Mouse (Mus musculus) ES-Bruce4 (cell line): ENCODE measurements around the gene Rps28. TPM values are rescaled to one million over a fixed set of nuclear protein-coding genes. Genes with fewer than 3 reads are reported as not detected.
"Not testable (repeated sequence)": the region's sequence is repeated elsewhere in the genome, so short reads cannot be mapped to it uniquely, and the experiment has no call there.

ENCODE experiments used
- H3K27ac ChIP-seq: 2 replicates; pipeline ENCODE4 v1.5.1; 2012; ENCODE audit warnings: low read length, inconsistent platforms; ENCODE audit not compliant: insufficient read depth
- H3K27me3 ChIP-seq: 2 replicates; pipeline ENCODE4 v1.6.1; 2012; ENCODE audit warnings: mild to moderate bottlenecking, low read length, inconsistent platforms; ENCODE audit not compliant: control insufficient read depth, poor library complexity, insufficient read depth, severe bottlenecking
- H3K36me3 ChIP-seq: 2 replicates; pipeline ENCODE4 v1.6.1; 2012; ENCODE audit warnings: inconsistent platforms, mild to moderate bottlenecking, low read length, moderate library complexity; ENCODE audit not compliant: control insufficient read depth, poor library complexity, insufficient read depth, severe bottlenecking
- H3K4me1 ChIP-seq: one replicate; pipeline ENCODE4 v1.8.1; 2011; ENCODE audit warnings: low read length; ENCODE audit not compliant: control insufficient read depth, insufficient read depth
- H3K4me3 ChIP-seq: 2 replicates; pipeline ENCODE4 v1.5.1; 2011; ENCODE audit warnings: low read depth, mild to moderate bottlenecking, low read length
- H3K9ac ChIP-seq: 2 replicates; pipeline ENCODE4 v1.6.1; 2012; ENCODE audit warnings: low read depth, mild to moderate bottlenecking, inconsistent platforms; ENCODE audit not compliant: poor library complexity, severe bottlenecking
- H3K9me3 ChIP-seq: replicated peaks from 2 replicates; pipeline ENCODE4 v1.6.1; 2012; ENCODE audit warnings: mild to moderate bottlenecking, low read length, inconsistent platforms; ENCODE audit not compliant: control insufficient read depth, poor library complexity, insufficient read depth, severe bottlenecking
- CTCF ChIP-seq: IDR thresholded peaks from one replicate; pipeline ENCODE4 v1.8.1; 2011; ENCODE audit warnings: low read depth, low read length
- EP300 ChIP-seq: IDR thresholded peaks from 2 replicates; pipeline ENCODE4 v1.6.1; 2011; ENCODE audit warnings: low read depth, low read length; ENCODE audit not compliant: insufficient read depth
- POLR2A ChIP-seq: IDR thresholded peaks from one replicate; pipeline ENCODE4 v1.8.1; 2011; ENCODE audit warnings: low read length; ENCODE audit not compliant: insufficient read depth
- polyA plus RNA-seq: library from polyadenylated mRNA; stranded (reverse); fragments of >200 nt; gene quantifications from 2 replicates; pipeline ENCODE4 v1.2.4, GENCODE M21; 2011; ENCODE audit warnings: low read depth; ENCODE audit not compliant: missing spikeins, insufficient read depth, insufficient read length

The Rps28 gene
- polyA plus RNA-seq, 1 experiment: 3,700 TPM

GRCm38 (mm10) chr17:33844196-33844595 is 19.8 kb upstream of the Rps28 start:
- no peaks in the 10 kb centered on the region for H3K27me3 ChIP-seq
- H3K9me3 ChIP-seq: no peaks in the 10 kb centered on the region
- H3K4me3 ChIP-seq: no peak overlapping the region
- TF ChIP-seq CTCF (no peak), EP300 (no peak), POLR2A (no peak)
- peak overlapping the region; percentile 65 for H3K9ac ChIP-seq
- peaks cover 22% of the 10 kb centered on the region for H3K36me3 ChIP-seq
- H3K27ac ChIP-seq: no peak overlapping the region
- no peaks in the 10 kb centered on the region for H3K4me1 ChIP-seq

- Histone ChIP-seq H3K36me3 (peaks cover 16% of the 10 kb centered on the region), H3K4me1 (no peaks in the 10 kb centered on the region), H3K9ac (peak within 1 kb of the TSS; percentile 65), H3K27ac (no peak within 1 kb of the TSS), H3K27me3 (no peaks in the 10 kb centered on the region), H3K4me3 (peak within 1 kb of the TSS; percentile 98), H3K9me3 (no peaks in the 10 kb centered on the region)
- peak; percentile 88 for TF ChIP-seq POLR2A
- TF ChIP-seq CTCF: no peak
- peak; percentile 44; the same call in 1 of the 2 replicates for TF ChIP-seq EP300
These were observed 18.8 kb upstream of the Rps28 start, which contains the start of gene Cd320 for GRCm38 (mm10) chr17:33842966-33843795. Cd320 (plus strand) TSS chr17:33843091.

- Histone ChIP-seq H3K4me3 (no peak overlapping the region), H3K9ac (no peak overlapping the region), H3K27me3 (no peaks in the 10 kb centered on the region), H3K9me3 (no peaks in the 10 kb centered on the region), H3K27ac (no peak overlapping the region), H3K4me1 (no peaks in the 10 kb centered on the region), H3K36me3 (peaks cover 76% of the 10 kb centered on the region)
- no peak for TF ChIP-seq CTCF
These were observed 5.2 kb upstream of the Rps28 start for GRCm38 (mm10) chr17:33829561-33829960.

GRCm38 (mm10) chr17:33828892-33829291 is 4.5 kb upstream of the Rps28 start:
- Histone ChIP-seq H3K27me3 (no peaks in the 10 kb centered on the region), H3K4me1 (no peaks in the 10 kb centered on the region), H3K36me3 (peaks cover 69% of the 10 kb centered on the region), H3K9ac (no peak overlapping the region), H3K9me3 (no peaks in the 10 kb centered on the region), H3K27ac (no peak overlapping the region), H3K4me3 (no peak overlapping the region)
- no peak for TF ChIP-seq EP300
- TF ChIP-seq CTCF: no peak
- TF ChIP-seq POLR2A: no peak

- H3K9ac ChIP-seq: 0 out of 2 replicates have a peak overlapping the region, but pooled peaks have one; percentile 90
- no peaks in the 10 kb centered on the region for H3K4me1 ChIP-seq
- peak; percentile 66 for TF ChIP-seq CTCF
- TF ChIP-seq EP300: no peak
- no peak for TF ChIP-seq POLR2A
- H3K9me3 ChIP-seq: no peaks in the 10 kb centered on the region
- H3K36me3 ChIP-seq: peaks cover 73% of the 10 kb centered on the region
- no peak overlapping the region for H3K4me3 ChIP-seq
- H3K27ac ChIP-seq: no peak overlapping the region
- no peaks in the 10 kb centered on the region for H3K27me3 ChIP-seq
These were observed 2.5 kb upstream of the Rps28 start for GRCm38 (mm10) chr17:33826850-33827249.

- H3K9me3 ChIP-seq: no peaks in the 10 kb centered on the region
- peak overlapping the region; percentile 90 for H3K9ac ChIP-seq
- H3K27ac ChIP-seq: no peak overlapping the region; the same call in 1 of the 2 replicates
- no peak for TF ChIP-seq CTCF
- no peak for TF ChIP-seq POLR2A
- TF ChIP-seq EP300: no peak
- peaks cover 71% of the 10 kb centered on the region for H3K36me3 ChIP-seq
- no peaks in the 10 kb centered on the region for H3K4me1 ChIP-seq
- peak overlapping the region; percentile 69 for H3K4me3 ChIP-seq
- no peaks in the 10 kb centered on the region for H3K27me3 ChIP-seq
These were observed 1.1 kb upstream of the Rps28 start for GRCm38 (mm10) chr17:33825462-33825861.

GRCm38 (mm10) chr17:33824997-33825330 is 602 bp upstream of the Rps28 start:
- not testable (repeated sequence) for H3K9me3 ChIP-seq, H3K27me3 ChIP-seq, H3K4me1 ChIP-seq
- Histone ChIP-seq H3K36me3 (peaks cover 68% of the 10 kb centered on the region), H3K27ac (peak overlapping the region; percentile 57; the same call in 1 of the 2 replicates), H3K4me3 (peak overlapping the region; percentile 85), H3K9ac (peak overlapping the region; percentile 90)

- Histone ChIP-seq H3K36me3 (peaks cover 59% of the 10 kb centered on the region), H3K4me3 (peak overlapping the region; percentile 78), H3K27ac (peak overlapping the region; percentile 21), H3K9ac (peak overlapping the region; percentile 90)
- H3K27me3 ChIP-seq, H3K4me1 ChIP-seq, H3K9me3 ChIP-seq: not testable (repeated sequence)
These were observed 1.2 kb downstream of the Rps28 start for GRCm38 (mm10) chr17:33823171-33823570.
